Mouse (Mus musculus): ENCODE measurements at regions not wholly inside any gene's neighbourhood (a gene's known extent, or its start where the extent isn't known, plus 50 kb on each side); places are given as distances from the start of the nearest gene placed in this dataset.
A peak's percentile ranks its signal among the peaks of the same experiment; 100 is the strongest.
"Not testable (repeated sequence)": the region's sequence is repeated elsewhere in the genome, so short reads cannot be mapped to it uniquely, and the experiment has no call there.

DNA sequence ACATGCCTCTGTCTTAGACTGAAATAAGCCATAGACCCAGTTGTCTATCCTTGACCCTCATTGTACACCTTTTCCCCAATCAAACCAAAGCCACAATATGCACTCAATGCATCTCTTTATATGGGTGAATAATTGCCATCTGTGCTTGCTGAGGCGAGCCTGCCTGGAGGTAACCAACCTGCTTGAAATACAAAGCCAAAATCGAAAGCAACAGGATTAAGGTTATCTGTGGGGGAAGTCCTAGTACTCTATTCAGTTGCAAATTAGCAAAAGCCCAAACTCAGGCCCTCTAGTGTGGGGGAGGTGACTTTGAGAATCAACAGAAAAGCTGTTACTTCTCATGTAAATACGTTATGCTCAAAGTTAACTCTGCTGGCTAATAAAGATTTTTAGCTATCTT is 246.2 kb upstream of the Fundc1 start:
- DNase-seq: no peak

GRCm38 (mm10) chrX:17817651-17818050 is 245.5 kb upstream of the Fundc1 start:
- DNase-seq: no peak

DNA sequence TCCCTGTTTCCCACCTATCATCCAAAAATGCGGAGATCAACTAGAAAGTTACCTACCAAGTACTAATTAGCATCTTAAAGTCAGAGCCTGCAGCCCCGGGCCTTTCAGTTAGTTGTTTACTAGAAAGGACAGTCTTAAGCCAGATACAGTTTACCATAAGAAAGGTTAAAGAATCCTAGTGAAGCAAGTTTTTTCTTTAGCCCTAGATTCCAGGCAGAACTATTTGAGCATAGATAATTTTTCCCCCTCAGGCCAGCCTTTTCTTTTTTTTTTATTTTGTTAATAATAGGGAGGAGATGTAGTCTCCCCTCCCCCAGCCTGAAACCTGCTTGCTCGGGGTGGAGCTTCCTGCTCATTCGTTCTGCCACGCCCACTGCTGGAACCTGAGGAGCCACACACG is 215.9 kb upstream of the Fundc1 start:
- not testable (repeated sequence) for DNase-seq

GRCm38 (mm10) chrX:17775886-17776285 is 203.8 kb upstream of the Fundc1 start:
- no peak for DNase-seq

DNA sequence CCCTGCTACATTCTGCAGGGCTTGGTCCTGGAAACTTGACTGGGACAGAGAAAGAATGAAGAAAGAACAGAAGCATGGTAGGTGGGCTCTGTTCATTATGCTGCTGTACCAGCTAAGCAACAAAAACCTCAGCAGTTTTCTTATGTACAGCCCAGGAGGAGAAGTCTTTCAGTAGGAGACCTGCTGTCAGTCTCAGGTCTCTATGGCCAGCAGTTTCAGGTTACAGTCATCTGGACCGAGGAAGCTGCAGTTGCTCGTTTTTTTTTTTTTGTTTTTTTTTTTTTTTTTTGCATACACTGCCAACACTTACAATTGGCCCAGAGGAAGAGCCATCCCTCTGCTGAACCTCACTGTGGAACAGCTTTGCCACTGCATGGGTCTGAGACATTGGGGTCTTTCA is 180.7 kb upstream of the Fundc1 start:
- DNase-seq: no peak

DNA sequence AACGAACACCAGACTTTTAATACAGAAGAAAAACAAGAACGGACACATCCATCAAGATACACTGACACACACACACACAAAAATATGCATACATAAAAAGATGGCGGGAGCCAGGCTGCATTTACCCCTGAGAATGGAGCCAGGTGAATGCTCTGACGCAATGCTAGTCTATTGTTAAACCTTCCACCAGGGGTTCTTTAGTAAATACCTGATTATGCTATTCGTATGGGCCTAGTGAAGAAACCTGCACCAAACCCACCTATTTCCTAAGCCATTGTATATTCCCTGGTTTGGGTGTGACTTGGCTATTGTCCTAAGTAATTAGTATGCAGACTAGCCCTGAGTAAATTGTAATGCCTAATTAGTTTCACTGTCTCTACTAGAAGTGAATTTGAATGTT is 179.3 kb upstream of the Fundc1 start:
- DNase-seq: no peak

GRCm38 (mm10) chrX:17730233-17730632 is 158.1 kb upstream of the Fundc1 start:
- DNase-seq: no peak

DNA sequence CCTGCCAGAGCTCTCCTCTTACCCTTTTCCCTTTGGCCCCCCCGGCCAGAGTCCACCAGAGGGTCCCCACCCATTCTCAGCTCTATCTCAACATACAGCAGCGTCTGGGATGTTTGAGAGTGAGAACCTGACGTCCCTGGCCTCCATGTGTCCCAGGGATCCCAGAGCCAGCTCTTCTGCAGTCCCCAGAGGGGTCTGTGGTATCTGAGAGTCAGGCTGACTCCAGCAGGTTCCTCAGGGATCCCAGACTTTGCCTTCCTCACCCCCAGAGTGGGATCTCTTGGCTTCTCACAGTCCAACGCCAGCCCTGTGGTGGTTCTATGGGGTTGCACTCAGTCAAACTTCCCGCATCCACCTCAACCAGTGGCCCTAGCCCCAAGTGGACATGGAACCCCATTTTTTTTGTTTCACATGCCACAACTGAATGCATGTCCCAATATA is 153.7 kb upstream of the Fundc1 start:
- DNase-seq: no peak

DNA sequence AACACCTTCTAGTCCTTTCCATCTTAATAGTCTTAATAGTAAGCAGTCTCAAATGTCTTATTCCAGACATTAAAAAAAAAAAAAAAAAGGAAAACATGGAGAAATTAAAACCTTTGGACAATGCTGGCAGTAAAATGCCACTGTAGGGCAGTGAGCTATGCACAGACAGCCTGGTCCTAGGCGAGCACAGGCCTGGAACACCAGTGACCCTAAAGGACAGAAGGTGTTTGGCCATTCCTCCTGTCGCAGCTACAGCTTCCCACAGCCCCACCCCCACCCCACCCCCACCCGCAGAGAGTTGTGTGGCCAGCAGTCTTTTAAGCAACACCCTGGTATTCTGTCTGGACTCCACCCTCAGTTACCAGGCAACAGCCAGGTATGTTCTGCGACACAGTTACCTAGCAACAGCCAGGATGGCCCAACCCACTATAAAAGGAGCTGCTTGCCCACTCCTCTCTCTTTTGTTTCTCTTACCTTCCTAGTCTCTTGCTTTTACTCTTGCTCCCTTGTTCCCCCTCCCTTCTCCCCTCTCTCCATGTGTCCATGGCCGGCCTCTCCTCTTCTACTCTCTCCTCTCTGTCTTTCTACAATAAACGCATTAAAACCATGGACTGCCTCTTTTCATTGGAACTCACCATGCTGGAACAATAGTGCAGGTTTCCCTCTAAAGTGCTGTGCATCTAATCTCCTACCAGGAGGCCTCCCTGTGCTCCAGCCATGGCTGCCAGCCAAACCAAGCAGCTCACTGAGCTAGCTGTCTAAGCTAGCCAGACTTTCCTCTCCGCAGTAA is 153.1 kb upstream of the Fundc1 start:
- DNase-seq: peak; percentile 9 to 24

GRCm38 (mm10) chrX:17724398-17724797 is 152.3 kb upstream of the Fundc1 start:
- no peak for DNase-seq

DNA sequence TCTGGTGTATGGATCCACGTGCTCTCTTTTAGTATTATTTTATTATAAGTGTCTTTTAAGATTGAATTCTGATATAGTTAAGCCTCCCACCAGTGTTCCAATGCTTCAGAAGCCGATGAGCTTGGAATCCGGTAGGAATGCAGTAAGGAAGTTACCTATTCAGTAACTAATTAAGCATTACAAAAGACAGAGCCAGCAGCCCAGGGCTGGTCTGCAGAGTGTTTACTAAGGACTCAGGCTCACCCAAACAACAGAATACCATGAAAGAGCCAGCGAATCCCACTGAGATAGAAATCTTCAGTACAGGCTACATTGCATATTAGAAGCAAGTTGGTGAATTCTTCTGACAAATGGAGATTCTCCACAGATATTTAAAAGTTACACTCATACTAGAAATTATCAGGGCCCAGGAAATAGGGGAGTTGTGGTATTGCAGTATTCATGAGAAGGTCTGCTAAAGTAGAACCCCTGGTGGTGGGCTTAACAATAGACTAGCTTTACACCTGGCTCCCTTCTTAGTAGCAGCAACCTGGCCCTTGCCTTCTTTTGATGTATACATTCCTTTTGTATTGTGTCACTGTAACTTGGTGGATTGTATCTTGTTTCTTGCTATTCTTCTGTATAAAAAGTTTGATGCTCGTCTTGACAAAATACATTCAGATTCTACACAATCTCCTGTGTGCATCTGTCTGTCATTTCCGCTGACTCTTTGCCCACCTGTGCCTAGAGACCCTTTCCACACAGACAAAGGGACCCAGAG is 149.9 kb upstream of the Fundc1 start:
- DNase-seq: not testable (repeated sequence)

GRCm38 (mm10) chrX:17714534-17714933 is 142.4 kb upstream of the Fundc1 start:
- DNase-seq: no peak

DNA sequence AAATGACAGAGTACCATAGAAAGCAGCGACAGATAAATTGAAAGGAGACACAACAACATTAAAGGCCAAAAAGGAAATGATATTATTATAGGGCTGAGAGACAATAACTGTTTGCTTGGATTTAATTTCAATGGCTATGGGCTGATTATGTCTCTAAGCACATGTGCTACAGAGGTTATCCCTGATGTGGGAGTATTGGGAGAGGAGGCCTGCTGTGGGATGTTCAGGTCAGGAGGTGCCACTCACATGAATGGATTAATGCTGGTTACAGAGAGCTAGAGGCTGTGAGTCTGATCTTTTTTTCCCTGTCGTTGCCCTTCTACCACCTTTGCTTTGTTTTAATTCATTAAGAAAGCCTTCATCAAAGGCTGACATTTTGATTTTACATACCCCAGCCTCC is 140.8 kb upstream of the Fundc1 start:
- DNase-seq: no peak

- no peak for DNase-seq
These were observed 140.3 kb upstream of the Fundc1 start for GRCm38 (mm10) chrX:17712475-17712874.
